Mouse (Mus musculus) heart, postnatal 25 days (tissue): ENCODE measurements around the gene Ccdc77. TPM values are rescaled to one million over a fixed set of nuclear protein-coding genes. Genes with fewer than 3 reads are reported as not detected.
"Not testable (repeated sequence)": the region's sequence is repeated elsewhere in the genome, so short reads cannot be mapped to it uniquely, and the experiment has no call there.

ENCODE experiments used
- DNase-seq: peaks from one replicate; pipeline ENCODE4 v3.0.0; 2022; ENCODE audit warnings: low spot score
- intact Hi-C: fragments of 180-260 bp; cut with DNase I; formaldehyde crosslinking; loops from one replicate; pipeline ENCODE4 v1.15.1; 2025
- total RNA-seq, 2 experiments: library from RNA; stranded (reverse); gene quantifications; 2 replicates each; pipeline ENCODE4 v1.2.3; 2021

Gene Ccdc77
- total RNA-seq, 2 experiments from 2014 or later, result 3.6 to 6.4 TPM

DNA sequence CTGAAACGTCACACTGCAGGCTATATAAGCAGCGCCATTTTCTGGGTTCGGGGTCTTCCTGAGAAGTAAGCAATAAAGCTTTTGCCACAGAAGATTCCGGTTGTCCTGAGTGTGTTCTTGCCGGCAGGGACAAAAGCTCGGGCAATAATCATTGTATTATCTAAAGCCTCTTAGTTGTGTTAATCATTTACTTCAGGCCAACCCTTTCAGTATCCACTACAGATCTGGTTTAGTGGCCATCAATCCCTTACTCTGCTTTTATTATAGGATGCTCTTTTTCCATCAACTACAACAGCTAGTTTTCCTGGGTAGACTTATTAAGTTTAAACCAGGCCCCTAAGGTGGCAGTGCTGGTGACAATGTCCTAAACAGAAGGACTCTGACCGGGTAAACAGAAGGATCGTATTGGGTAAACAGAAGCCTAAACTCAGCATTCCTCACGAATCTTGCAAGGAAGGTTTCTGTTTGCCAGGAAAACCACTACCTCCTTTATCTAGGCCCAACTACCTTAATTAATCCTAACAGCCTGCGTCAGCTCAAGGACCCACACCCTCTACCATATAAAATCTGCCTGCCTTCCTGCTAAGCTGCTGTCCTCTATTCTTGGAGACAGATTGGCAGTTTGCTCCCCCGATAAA, 45.8 kb downstream of the Ccdc77 start:
- intact Hi-C loops, result no loop called here
- no peak for DNase-seq

GRCm38 (mm10) chr6:120312443-120312842, 51.7 kb downstream of the Ccdc77 start:
- intact Hi-C loops, result no loop called here
- no peak for DNase-seq

DNA sequence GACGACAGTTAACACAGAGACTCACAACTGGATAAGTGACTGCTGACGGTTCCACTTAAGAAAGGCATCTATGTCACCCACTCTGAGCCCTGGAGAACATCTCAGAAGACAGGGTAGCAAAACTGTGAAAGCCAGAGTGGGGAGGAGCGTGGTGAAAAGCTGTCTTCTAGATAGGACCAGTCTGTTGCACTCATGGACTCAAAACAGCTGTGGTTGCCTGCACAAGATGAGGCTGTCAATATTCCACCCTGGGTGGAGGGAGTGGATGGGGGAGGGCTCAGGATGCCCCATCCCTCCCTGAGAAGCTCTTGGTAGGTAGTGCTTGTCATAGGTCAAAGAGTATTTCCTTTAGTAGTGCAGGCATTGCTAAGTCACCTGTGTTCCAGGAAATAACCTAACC, 54.4 kb downstream of the Ccdc77 start:
- DNase-seq, result no peak
- intact Hi-C loops, result no loop called here

DNA sequence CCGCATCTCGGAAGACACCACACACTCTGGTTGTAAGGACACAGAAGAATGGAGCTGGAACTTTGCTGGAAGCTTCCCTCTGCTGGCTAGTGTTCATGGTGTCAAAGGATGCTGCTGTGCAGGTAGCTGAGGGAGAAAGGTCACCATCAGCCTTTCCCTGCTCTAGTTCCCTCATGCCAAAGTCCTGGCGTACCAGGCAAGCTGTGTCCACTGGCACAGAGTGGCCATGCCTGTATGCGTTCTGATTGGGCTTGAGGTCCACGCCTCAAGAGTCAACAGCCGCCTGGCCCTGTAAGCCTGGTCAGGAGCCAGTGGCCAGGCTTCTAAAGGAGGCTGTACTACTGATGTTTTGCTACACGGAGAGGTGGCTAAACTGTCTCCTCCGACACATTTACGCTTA, 54.8 kb downstream of the Ccdc77 start:
- DNase-seq, result no peak

GRCm38 (mm10) chr6:120306859-120307594, 57.1 kb downstream of the Ccdc77 start:
- DNase-seq, result peak; percentile 5
- intact Hi-C loops, result no loop called here

More for the DNA sequence above, 54.8 kb downstream of the Ccdc77 start:
- intact Hi-C loops, result no loop called here

DNA sequence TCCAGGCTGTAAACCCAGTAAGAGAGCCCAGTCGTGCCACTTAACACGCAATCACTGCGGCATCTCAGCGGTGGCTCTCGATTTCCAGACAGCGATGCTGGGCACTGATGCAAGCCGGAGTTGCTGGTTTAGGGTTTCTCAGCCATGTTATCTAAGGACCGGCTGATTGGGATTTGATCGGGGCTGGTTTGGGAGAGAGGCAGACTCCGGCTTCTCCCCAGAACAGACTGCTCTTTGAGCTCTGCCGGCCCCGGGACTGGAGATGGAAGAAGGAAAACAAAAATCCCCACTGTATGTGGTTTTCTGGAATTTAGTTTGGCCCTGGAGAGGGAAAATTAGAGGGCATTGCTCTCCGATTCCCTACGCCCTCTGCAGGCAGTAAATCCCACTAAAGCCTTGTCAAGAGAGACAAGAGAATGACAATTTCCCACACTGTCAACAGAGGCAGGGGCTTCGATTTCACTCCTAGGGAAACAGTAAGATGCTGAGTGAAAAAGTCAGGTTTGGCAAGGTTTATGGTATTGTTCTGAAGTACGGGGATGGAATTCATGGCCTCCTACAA, 61.3 kb downstream of the Ccdc77 start:
- intact Hi-C loops, result no loop called here
- no peak for DNase-seq

- intact Hi-C loops, result loop anchor here (1.0 kb wide), 1 partner anchor 78 kb away; no protein-coding TSS in a partner anchor
- no peak for DNase-seq
These were observed 63.0 kb downstream of the Ccdc77 start for GRCm38 (mm10) chr6:120301137-120301536.

- DNase-seq, intact Hi-C loops: not testable (repeated sequence)
These were observed 67.6 kb downstream of the Ccdc77 start for GRCm38 (mm10) chr6:120296589-120296988.

- DNase-seq, result no peak
- intact Hi-C loops, result no loop called here
These were observed 69.4 kb downstream of the Ccdc77 start for GRCm38 (mm10) chr6:120294785-120295133.

DNA sequence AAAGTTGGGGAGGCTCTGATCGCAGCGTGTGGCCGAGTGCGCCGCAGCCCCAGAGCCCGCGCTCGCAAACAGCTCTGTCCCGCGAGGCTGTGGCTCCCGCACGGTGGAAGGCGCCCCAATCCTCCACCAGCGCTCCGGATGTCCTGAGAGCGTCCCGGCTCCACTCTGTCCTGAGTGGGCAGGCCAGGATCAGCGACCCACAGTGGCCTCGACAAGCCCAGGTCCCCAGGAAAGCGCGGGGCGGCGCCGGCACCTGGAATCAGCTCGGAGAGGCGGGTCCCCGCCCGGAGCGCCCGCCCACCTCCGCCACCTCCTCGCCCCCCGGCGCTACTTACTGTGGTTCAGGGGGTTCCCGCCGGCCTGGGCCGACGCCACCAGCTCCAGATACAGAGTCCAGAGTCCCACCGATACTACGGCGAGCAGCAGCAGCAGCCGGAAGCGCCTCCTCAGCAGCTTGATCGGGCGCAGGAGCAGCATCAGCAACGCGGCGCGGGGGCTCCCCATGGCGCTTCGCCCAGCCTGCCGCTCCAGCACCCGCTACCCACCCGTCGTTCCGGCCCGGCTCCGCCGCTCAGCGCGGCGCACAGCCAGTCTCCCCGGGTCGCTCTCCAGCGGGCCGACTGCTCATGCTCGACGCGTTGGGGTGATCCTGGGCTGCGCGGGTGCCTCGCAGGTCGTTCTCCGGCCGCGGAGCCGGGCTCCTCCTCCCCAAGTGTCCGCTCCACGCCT, 70.0 kb downstream of the Ccdc77 start, which contains the start of the genes D330020A13Rik and B4galnt3:
Gene D330020A13Rik (plus strand): TSS at position 309 of the 729 bp plus-strand sequence.
Gene B4galnt3 (minus strand): TSS at position 504 of the 729 bp plus-strand sequence.
- intact Hi-C loops, result no loop called here
- no peak for DNase-seq

- no peak for DNase-seq
- intact Hi-C loops, result no loop called here
These were observed 72.7 kb downstream of the Ccdc77 start for GRCm38 (mm10) chr6:120291396-120292009.

- DNase-seq, result no peak
- intact Hi-C loops, result no loop called here
These were observed 74.7 kb downstream of the Ccdc77 start for GRCm38 (mm10) chr6:120289430-120289829.

- DNase-seq, result no peak
- intact Hi-C loops, result no loop called here
These were observed 75.6 kb downstream of the Ccdc77 start for GRCm38 (mm10) chr6:120288541-120288940.

DNA sequence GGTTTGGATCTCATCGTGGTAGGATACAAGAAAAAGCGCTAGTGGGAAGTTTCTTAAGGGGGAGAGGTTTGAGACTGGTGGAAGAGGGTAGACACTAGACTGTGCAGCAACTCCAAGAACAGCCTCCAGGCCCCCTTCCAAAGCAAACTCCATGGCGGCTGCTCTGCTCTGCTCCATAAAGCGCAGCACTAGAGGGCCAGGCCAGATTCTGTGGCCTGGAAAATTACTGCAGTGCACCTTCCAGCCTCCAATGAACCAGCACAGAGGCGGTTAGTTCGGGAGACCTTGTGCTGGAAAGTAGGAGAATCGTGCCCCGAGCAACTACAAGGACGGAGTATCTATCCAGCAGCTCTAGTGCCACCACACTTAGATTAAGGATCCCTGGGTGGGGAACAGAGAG, 76.9 kb downstream of the Ccdc77 start:
- no peak for DNase-seq
- intact Hi-C loops, result no loop called here

DNA sequence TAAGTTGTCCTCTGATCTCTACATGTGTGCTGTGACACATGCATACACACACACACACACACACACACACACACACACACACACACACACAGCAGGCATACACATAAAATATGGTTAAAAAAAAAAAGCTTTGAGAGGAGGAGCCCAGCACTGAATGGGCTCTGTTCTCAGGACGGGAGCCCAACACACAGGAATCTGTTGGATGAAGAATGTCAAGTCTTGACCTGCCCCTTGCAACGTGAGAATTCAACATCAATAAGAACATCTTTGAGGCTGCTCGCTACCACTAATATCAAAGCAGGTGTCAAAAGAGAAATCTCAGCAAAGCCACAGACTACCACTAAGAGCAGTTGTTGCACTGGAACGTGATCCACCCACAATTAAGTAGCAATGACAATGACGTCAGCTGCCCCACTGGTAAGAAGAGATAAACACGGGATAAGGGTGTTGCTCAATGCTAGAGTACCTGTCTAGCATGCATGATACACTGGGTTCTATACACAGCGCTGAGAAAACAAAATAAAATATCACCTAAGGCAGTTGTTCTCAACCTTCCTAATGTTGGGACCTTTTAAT, 87.2 kb downstream of the Ccdc77 start:
- intact Hi-C loops, result no loop called here
- no peak for DNase-seq

DNA sequence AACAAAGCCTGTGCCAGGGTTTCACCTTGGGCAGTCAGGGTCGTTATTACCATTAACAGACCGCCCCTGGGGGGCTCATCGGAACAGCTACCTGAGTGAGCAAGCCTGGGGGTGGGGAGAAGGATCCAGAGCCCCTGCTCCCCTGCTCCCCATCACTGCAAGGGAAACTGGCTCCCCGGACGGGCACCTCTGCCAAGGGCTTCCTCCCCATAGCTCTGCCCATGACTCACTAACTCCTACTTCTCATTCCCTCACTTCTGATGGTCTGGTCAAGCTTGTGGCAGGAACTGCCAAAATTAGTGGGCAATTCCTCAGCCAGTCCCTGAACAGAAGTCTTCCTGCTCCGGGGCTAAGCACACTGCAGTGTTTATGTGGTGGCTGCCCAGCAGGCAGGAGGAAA, 88.9 kb downstream of the Ccdc77 start:
- intact Hi-C loops, result no loop called here
- peak; percentile 25 for DNase-seq

GRCm38 (mm10) chr6:120274887-120275286, 89.3 kb downstream of the Ccdc77 start:
- intact Hi-C loops, result no loop called here
- peak; percentile 50 for DNase-seq
